Mouse (Mus musculus) adrenal gland, postnatal 36 days (tissue): ENCODE measurements around the gene Cel. TPM values are rescaled to one million over a fixed set of nuclear protein-coding genes. Genes with fewer than 3 reads are reported as not detected.
A peak's percentile ranks its signal among the peaks of the same experiment; 100 is the strongest.

ENCODE experiments used
- DNase-seq, 2 experiments: peaks; one replicate each; pipeline ENCODE4 v3.0.0; 2021; ENCODE audit warnings: mixed read lengths in 1 of 2
- long read RNA-seq, 2 experiments: library from polyadenylated mRNA; stranded (forward); transcript quantifications; one replicate each; pipeline ENCODE4 v2.0.0; 2021; ENCODE audit warnings: borderline sequencing depth in 2 of 2
- total RNA-seq, 2 experiments: library from RNA; stranded (reverse); gene quantifications; 2 replicates each; pipeline ENCODE4 v1.2.3; 2021

The Cel gene
- not detected for total RNA-seq
- long read RNA-seq, experiment 1 = 0 reads
- long read RNA-seq, experiment 2, transcript Cel-201 (11 exons, 2,063 nt) = major isoform, 147 of 167 reads
- long read RNA-seq, experiment 2, partial matches to known transcripts = 18 of 167 reads
- long read RNA-seq, experiment 2, other reads (novel, unspliced or antisense) = 2 of 167 reads

GRCm38 (mm10) chr2:28563303-28563702, at the start of gene Cel:
TSS of gene Cel (minus strand) at chr2:28563403.
- no peak for DNase-seq

- no peak for DNase-seq
These were observed 49.3 kb upstream of the Cel start for GRCm38 (mm10) chr2:28612436-28613063.

GRCm38 (mm10) chr2:28611407-28611787, 48.2 kb upstream of the Cel start:
- no peak for DNase-seq

- DNase-seq = no peak
These were observed 47.7 kb upstream of the Cel start for GRCm38 (mm10) chr2:28610716-28611406.

- DNase-seq = no peak
These were observed 46.6 kb upstream of the Cel start for GRCm38 (mm10) chr2:28609851-28610250.

GRCm38 (mm10) chr2:28607341-28608165, 44.4 kb upstream of the Cel start:
- no peak for DNase-seq

GRCm38 (mm10) chr2:28606601-28607340, 43.6 kb upstream of the Cel start:
- DNase-seq = no peak

GRCm38 (mm10) chr2:28605789-28606541, 42.8 kb upstream of the Cel start:
- DNase-seq = no peak

GRCm38 (mm10) chr2:28603542-28603941, 40.3 kb upstream of the Cel start:
- no peak for DNase-seq

GRCm38 (mm10) chr2:28601720-28602590, 38.8 kb upstream of the Cel start:
- no peak for DNase-seq

- no peak for DNase-seq
These were observed 36.3 kb upstream of the Cel start for GRCm38 (mm10) chr2:28599569-28599900.

GRCm38 (mm10) chr2:28598692-28599568, 35.7 kb upstream of the Cel start:
- no peak for DNase-seq

GRCm38 (mm10) chr2:28597733-28598547, 34.7 kb upstream of the Cel start:
- no peak for DNase-seq

GRCm38 (mm10) chr2:28596998-28597397, 33.8 kb upstream of the Cel start:
- no peak for DNase-seq

GRCm38 (mm10) chr2:28596021-28596420, 32.8 kb upstream of the Cel start:
- no peak for DNase-seq

GRCm38 (mm10) chr2:28592809-28593208, 29.6 kb upstream of the Cel start:
- DNase-seq = peak; percentile 76 to 81

- no peak for DNase-seq
These were observed 28.3 kb upstream of the Cel start for GRCm38 (mm10) chr2:28591479-28591878.

GRCm38 (mm10) chr2:28588574-28588973, 25.4 kb upstream of the Cel start:
- DNase-seq = no peak
